Mouse (Mus musculus): ENCODE measurements around the gene Galnt10.

Galnt10 gene

GRCm38 (mm10) chr11:57828955-57829870, 184.0 kb downstream of the Galnt10 start:
- no peak for DNase-seq (ENCODE audit: low read depth)

- no peak for DNase-seq (ENCODE audit: low read depth)
Measured at GRCm38 (mm10) chr11:57829871-57830775, 184.9 kb downstream of the Galnt10 start.

GRCm38 (mm10) chr11:57831281-57831781, 186.1 kb downstream of the Galnt10 start:
- DNase-seq (ENCODE audit: low read depth) = no peak

- no peak for DNase-seq (ENCODE audit: low read depth)
Measured at GRCm38 (mm10) chr11:57831861-57832260, 186.6 kb downstream of the Galnt10 start.

- no peak for DNase-seq (ENCODE audit: low read depth)
Measured at GRCm38 (mm10) chr11:57832552-57833201, 187.4 kb downstream of the Galnt10 start, which contains the start of gene Hand1. TSS of gene Hand1 (minus strand) at chr11:57832818.

- no peak for DNase-seq (ENCODE audit: low read depth)
Measured at GRCm38 (mm10) chr11:57833296-57833977, 188.2 kb downstream of the Galnt10 start.

- DNase-seq (ENCODE audit: low read depth) = no peak
Measured at GRCm38 (mm10) chr11:57834031-57834430, 188.8 kb downstream of the Galnt10 start.

- DNase-seq (ENCODE audit: low read depth) = no peak
Measured at GRCm38 (mm10) chr11:57835331-57835730, 190.1 kb downstream of the Galnt10 start.

GRCm38 (mm10) chr11:57835931-57836330, 190.7 kb downstream of the Galnt10 start:
- no peak for DNase-seq (ENCODE audit: low read depth)

GRCm38 (mm10) chr11:57836401-57836800, 191.2 kb downstream of the Galnt10 start:
- no peak for DNase-seq (ENCODE audit: low read depth)
